Mouse (Mus musculus) gastrocnemius, postnatal 14 days (tissue): ENCODE data around the gene Fxyd1. TPM values are rescaled to one million over a fixed set of nuclear protein-coding genes. Genes with fewer than 3 reads are reported as not detected.

Experiments used
- DNase-seq: peaks from one replicate; pipeline ENCODE4 v3.0.0; 2021; ENCODE audit warnings: mixed read lengths
- intact Hi-C: fragments of 180-260 bp; cut with DNase I; formaldehyde crosslinking; loops from one replicate; pipeline ENCODE4 v1.15.1; 2025; ENCODE audit warnings: low total_unique reads
- total RNA-seq, 2 experiments: library from RNA; stranded (reverse); gene quantifications; 2 replicates each; pipeline ENCODE4 v1.2.3; 2021

Fxyd1 gene
- total RNA-seq, 2 experiments from 2014 or later: 1,292 to 1,295 TPM

- intact Hi-C loops: no loop called here
- no peak for DNase-seq
Observed at GRCm38 (mm10) chr7:31082106-31082505, 25.1 kb upstream of the Fxyd1 start.

DNA sequence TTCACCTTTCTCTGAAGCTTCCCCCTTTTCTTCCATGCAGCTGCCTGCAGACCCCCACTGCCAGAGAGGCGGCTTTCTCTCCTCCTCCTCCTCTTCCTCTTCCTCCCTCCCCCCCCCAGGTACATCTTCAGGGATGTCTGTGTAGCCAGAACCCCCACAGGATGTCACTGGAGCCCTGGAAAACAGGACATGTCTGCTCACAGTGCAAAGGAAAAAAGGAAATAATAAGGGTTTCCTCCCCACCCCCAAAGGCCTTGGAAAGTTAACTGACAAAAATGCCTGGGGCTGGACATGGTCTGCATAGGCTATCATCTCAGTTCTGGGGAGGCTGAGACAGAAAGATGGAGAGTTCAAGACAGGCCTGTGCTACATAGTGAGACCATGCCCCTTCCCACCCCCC lies 24.1 kb upstream of the Fxyd1 start:
- DNase-seq: no peak
- intact Hi-C loops: no loop called here

GRCm38 (mm10) chr7:31080611-31081010 lies 23.6 kb upstream of the Fxyd1 start:
- no peak for DNase-seq
- intact Hi-C loops: no loop called here

GRCm38 (mm10) chr7:31079670-31080069 lies 22.7 kb upstream of the Fxyd1 start:
- DNase-seq: no peak
- intact Hi-C loops: no loop called here

DNA sequence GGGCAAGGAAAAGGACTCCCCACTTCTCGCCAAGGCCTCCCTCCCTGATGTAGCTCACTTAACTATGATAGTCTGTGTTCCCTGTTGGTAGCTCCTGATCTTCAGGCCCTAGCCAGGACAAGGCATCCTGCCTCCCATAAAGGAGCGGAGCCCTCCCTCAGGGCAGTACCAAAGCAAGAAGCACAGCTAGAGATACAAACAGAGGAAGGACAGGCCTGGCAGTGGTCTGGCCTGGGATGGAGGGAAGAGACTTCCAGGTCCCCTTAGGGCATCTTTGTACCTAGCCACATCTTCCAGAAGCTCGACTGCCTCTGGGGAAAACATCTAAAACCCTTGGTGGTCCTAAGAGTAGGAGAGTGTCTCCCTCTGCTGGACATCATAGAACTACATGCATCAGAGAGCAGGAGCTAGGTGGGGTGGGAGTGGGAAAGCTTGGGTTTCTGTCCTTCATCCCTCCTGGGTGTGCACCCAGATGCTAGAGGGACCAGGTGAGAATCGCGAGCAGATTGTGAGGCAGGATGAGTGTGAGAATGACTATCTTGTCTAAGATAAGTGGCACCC lies 21.0 kb upstream of the Fxyd1 start:
- intact Hi-C loops: loop anchor here (2.0 kb wide), 1 partner anchor 17 kb away; no protein-coding TSS in a partner anchor
- DNase-seq: peak; percentile 36

DNA sequence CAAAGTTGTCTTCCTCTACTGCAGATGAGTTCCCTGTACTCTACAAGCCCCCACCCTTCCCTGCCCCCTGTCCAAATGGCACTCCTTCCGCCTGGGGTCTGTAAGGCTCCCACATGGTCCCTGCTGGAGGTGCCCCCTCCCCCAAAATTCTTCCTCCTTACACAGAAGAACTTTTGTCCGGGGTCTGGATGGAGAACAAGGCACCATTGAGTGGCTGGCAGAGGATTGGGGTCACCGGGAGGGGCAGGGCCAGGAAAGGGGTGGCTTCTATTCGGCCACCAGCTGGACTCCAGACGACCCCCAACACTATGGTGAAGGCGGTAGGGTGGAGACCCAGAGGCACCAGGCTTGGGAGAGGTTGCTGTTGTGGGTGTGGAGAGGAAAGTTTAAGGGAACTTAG lies 20.5 kb upstream of the Fxyd1 start:
- DNase-seq: no peak
- intact Hi-C loops: loop anchor here (2.0 kb wide), 1 partner anchor 17 kb away; no protein-coding TSS in a partner anchor

GRCm38 (mm10) chr7:31076492-31076891 lies 19.5 kb upstream of the Fxyd1 start, which contains the start of gene Fxyd3:
Fxyd3 (minus strand) TSS chr7:31076704.
- DNase-seq: no peak
- intact Hi-C loops: loop anchor here (2.0 kb wide), 1 partner anchor 16 kb away; no protein-coding TSS in a partner anchor

- DNase-seq: no peak
- intact Hi-C loops: no loop called here
Observed at GRCm38 (mm10) chr7:31074713-31075069, 17.7 kb upstream of the Fxyd1 start.

DNA sequence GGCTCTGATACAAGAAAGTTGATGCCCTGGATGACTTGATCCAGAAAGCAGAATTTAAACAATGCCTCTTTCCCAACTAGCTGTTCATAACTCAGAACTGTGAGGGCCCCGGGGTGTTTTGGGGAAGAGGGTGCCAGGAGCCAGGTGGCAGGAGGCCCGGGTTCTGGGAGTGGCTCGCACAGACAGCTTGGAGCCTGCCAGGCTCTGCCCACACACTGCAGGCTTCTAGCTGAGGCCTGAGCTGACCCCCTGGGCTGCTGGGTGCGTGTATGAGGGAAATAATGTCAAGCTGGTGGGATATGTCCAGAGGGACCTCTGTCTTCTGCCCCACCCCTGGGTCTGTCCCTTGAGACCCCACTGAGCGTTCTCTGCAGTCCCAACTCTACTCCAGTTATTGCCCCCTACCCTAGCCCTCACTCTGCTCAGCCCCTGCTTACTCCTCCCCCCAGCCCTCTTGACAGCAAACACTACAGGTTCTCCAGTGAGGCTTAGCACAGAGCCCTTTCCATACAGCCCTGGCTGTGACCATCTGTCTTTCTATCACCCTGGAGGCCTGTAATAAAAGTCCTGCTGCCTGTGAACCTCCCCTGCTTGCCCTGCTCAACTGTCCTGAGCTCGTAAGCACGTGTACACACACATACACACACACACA lies 17.2 kb upstream of the Fxyd1 start:
- no peak for DNase-seq
- intact Hi-C loops: no loop called here

DNA sequence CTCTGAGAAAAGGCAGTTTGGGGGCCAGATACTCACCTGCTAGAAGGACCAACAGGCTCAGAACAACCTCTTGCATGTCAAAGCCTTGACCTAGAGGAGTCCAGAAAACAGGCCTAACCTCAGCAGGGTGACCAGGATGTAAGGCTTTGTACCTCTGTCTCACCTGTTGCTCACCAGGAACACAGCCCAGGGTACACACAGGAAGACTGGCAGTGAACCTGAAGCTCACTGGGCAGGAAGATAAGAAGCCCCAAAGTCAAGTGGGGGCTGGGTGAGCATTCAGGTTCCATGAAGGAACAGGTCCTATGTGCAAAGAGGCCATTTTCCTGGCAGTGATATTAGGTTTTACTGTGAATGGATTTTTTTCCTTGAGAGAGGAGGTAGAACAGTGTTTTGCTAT lies 16.5 kb upstream of the Fxyd1 start:
- DNase-seq: no peak
- intact Hi-C loops: no loop called here

GRCm38 (mm10) chr7:31072326-31072725 lies 15.3 kb upstream of the Fxyd1 start:
- no peak for DNase-seq
- intact Hi-C loops: no loop called here

DNA sequence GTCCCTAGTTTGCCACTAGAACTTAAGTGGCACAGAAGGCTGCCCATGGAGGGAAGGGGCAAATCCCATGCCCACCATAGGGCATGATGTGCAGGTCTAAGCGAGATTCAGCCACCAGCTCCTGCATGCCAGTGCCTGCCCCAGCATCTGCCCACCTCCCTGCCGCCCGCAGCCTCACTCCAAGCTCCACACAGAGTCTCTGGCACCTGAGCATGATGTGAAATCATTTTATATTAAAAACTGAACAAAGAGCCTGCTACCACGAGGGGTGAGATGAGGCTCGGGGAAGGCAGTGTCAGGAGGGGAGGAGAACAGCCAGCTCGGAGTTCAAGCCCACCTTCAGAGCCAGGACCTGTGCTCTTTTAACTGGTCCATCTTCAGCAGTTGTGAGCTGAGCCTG lies 13.3 kb upstream of the Fxyd1 start:
- DNase-seq: no peak
- intact Hi-C loops: no loop called here

- intact Hi-C loops: no loop called here
- DNase-seq: no peak
Observed at GRCm38 (mm10) chr7:31069491-31069890, 12.5 kb upstream of the Fxyd1 start.

- intact Hi-C loops: no loop called here
- DNase-seq: peak; percentile 66
Observed at GRCm38 (mm10) chr7:31067836-31068235, 10.8 kb upstream of the Fxyd1 start.

GRCm38 (mm10) chr7:31063074-31063560 lies 6.1 kb upstream of the Fxyd1 start:
- DNase-seq: no peak
- intact Hi-C loops: no loop called here

DNA sequence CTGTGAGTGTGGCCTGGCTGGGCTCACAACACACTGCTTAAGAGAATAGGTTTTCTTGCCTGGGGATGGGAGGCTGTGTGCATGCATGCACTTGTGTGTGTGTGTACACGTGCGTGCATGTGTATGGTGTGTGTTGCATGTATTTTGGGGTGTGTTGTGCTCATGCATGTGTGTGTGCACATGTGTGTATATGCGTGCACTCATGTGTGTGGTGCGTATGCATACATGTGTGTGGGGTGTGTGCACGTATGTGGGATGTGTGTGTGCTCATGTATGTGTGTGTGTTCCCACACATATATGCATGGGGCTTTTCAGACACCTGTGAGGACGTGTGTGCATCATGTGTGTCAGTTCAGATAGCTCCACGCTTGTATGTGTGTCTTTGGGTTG lies 3.6 kb upstream of the Fxyd1 start:
- intact Hi-C loops: loop anchor here (2.0 kb wide), 1 partner anchor 16 kb away; the partner anchor contains the start of gene Fxyd3
- DNase-seq: no peak

GRCm38 (mm10) chr7:31059919-31060620 lies 3.1 kb upstream of the Fxyd1 start:
- intact Hi-C loops: loop anchor here (2.0 kb wide), 2 partner anchors 17 to 39 kb away; partner anchors contain the start of gene Fxyd3
- no peak for DNase-seq

GRCm38 (mm10) chr7:31059108-31059507 lies 2.1 kb upstream of the Fxyd1 start, which contains the start of gene Lgi4:
Lgi4 (plus strand) TSS chr7:31059342.
- peak; percentile 92 for DNase-seq
- intact Hi-C loops: loop anchor here (2.0 kb wide), 1 partner anchor 40 kb away; no protein-coding TSS in a partner anchor

DNA sequence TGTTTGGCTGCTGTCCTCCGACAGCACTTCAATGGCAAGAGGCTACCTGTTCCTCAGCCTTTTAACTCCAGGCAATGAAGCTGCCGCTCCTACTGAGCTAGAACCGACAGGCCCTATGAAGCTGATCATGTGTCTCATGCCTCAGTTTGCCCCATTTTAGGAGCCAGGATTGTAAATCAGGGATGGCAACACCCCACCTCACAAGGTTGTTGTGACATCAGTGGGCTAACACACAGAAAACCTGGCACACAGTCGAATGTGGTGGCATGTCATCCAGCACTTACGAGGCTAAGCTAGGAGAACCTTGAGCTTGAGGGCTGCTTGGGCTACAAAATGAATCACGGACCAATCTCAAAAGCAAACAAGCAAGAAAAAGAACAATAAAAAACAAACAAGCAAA lies 1.2 kb upstream of the Fxyd1 start:
- DNase-seq: no peak
- intact Hi-C loops: loop anchor here (2.0 kb wide), 1 partner anchor 41 kb away; no protein-coding TSS in a partner anchor

DNA sequence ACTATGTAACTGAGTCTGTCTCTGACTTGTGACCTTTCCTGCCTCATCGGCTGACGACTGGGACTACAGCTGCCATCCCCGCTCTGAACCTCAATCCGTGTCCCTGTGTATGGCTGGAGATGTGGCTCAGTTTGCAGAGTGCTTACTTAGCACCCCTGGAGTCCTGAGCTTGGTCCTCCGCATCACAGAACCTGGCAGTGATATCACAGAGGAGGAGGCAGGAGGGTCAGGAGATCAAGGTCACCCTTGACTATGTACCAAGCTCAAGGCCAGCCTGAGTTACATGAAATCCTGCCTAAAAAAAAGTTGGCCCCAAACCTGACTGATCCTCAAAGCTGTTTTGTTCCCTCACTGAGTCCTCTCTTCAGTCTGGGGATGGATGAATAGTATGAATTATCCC lies 731 bp upstream of the Fxyd1 start:
- no peak for DNase-seq
- intact Hi-C loops: loop anchor here (2.0 kb wide), 1 partner anchor 41 kb away; no protein-coding TSS in a partner anchor
